Mouse (Mus musculus) neural tube, embryonic 10.5 days (tissue): ENCODE measurements at regions not wholly inside any gene's neighbourhood (a gene's known extent, or its start where the extent isn't known, plus 50 kb on each side); places are given as distances from the start of the nearest gene placed in this dataset.
"Not testable (repeated sequence)": the region's sequence is repeated elsewhere in the genome, so short reads cannot be mapped to it uniquely, and the experiment has no call there.

Experiments
- DNase-seq: peaks from one replicate; pipeline ENCODE4 v3.0.0-alpha.2; 2017; ENCODE audit warnings: low spot score; ENCODE audit errors: extremely low spot score

DNA sequence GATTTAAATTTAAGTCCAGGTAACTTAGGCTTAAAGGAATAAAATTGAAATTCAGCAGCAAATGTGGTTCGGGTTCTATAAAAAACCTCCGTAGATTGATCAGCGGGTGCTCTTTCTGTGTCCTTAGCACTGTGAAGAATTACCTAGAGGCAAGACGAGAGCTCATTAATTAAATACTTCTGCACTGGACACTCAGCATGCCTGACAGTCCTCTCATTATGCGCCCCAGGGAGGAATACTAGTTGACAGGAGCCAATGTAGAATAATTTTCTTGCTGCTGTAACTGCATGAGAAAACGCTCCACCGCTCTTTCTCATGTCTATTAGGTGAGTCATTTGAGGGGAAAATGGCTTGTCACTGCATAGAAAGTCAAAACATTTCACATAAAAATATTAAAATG is 228.1 kb downstream of the Brms1l start:
- no peak for DNase-seq

DNA sequence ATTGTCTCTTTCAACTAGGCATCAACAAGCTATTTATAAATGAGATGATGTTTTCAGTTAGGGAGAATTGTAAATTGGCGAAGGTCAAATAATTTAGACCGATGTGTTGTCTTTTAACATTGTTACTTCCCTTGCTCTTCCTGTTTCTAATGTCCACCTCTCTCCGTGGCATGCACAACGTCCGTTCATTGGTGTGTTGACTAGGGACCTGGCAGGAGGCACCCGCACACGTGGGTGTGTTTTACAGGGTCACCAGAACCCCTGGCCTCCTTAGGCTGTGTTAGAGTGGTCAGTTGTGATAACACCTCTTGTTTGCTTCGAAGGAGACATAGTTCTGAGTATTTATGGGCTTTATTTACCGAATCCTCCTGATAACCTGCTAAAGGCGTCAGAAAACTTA is 222.8 kb downstream of the Brms1l start:
- no peak for DNase-seq

DNA sequence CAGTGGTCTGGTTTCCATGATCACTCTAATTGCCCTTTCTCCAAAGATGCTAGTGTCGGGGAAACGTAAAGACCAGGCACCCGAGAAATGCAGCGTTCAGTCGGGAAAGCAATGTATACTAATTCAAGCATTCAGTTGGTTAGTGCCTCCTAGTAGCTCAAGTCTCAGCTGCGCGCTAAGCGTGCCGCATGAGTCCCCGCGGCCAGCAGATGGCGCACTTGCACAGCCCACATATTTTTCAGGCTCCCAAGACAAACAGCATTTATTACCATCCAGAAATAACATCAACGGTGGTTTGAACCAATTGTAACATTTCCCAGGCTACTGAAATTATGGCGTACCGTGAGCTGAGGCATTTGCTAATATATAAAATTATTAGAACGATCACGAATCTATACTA is 222.3 kb downstream of the Brms1l start:
- peak; percentile 89 for DNase-seq

DNA sequence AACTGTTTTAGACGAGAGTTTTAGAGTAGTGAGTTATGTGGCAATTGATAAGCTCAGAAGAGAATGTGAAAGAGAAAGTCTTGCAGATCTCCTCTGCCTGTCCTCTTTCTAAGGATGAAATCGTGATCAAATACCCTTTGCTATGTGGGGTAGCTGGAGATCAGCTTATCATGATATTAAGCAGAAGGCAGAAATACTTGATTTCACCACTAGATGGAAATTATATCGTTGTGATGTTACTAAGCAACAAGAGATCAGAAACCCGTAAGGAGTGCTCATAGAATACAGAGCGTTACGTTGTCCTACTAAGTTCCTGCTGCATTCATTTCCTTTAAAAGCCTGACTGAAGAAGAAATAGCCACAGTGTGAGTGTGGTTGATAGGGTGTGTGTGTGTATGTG is 219.3 kb downstream of the Brms1l start:
- DNase-seq: no peak

DNA sequence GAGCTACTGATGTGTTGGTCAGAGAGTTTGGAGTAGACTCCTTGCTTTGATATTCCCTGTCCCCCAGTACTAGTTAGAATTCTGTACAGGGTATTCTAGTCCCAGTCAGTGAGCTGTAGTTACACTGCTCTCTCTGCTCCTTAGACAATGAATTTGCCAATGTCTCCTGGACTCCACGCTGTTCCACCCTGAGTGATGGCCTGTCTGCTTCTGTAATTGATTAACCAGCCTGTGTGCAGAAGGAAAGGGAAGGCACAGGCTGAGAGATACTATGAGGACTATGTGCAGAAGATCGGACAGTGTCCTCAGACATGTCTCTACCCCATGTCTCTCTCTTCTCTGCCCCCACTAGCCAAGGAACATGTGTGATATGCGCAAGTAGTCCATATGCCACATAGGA is 209.9 kb downstream of the Brms1l start:
- no peak for DNase-seq

DNA sequence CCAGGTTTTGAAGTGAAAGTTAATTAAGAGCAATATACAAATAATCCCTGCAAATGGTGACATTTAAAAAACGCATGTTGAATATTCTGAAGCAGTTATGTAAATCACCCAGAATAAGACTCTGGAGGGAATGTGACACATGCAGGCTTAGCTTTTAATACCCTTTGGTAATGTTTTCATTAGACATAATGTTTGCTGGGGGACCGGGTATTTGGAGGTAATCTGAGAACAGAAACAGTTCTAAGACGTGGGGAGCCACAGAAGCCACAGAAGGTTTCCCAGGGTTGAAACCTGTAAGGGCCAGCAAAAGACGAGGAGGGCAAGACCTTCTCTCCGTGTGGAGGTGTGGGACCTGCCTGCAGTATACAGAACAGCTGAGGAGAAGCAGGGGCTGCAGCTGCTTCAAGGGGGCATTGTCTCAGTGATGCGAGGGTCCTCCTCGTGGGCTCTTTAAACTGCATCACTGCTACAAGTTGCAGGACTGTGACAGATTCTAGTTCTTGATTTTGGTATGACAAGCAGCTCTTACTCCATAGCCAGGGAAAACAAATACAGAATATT is 184.9 kb downstream of the Brms1l start:
- DNase-seq: no peak

DNA sequence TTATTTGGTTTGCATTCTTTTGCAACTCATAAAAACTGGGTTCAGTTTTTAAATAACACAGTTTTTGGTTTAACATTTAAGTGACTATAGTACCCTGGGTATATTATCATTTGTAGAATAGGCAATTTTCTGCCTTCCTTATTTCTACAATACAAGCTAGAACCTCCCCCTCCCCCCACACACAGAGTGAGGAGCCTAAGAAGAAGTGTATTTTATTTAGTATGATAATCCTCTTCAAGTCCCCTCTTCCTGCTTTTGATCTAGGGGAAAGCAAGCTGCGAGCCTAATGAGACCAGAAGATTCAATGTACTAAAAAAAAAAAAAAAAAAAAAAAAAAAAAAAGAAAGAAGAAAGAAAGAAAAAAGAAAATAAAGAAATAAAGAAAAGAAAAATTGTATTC is 184.4 kb downstream of the Brms1l start:
- DNase-seq: no peak

DNA sequence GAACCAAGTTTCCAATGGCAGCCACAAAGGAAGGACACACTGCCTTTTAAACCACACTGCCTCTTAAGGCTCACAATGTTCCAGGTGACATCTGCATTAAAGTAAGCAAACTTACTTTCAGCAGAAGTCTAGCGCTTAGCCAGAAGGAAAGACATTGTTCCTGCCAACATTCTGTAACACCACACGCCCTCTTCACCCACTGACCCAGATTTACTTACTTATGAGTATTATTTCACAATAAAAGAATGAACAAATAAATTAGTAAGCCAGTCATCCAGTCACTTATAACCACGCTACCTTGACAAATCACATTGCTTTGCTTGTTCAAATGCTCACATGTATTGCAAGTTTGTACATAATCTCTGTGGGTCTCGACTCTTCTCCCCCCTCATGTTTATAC is 173.9 kb downstream of the Brms1l start:
- DNase-seq: no peak

DNA sequence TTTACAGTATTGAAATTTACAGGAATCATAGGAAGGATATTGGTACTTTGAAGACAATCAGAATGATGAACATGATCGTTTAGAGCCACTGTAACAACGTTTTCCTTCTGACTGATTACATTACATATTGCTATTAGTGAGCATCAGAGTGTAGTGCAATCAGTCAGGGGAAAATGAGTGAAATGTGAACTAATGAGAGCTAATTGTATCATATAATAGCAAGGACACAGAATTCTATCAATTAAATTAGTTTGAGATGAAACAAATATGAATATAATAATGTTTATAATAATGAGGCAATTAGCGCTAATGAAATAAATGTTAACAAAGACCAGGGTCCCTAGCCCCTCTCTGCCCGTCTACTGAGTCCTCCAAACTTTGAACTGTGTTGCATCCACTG is 169.7 kb downstream of the Brms1l start:
- no peak for DNase-seq

DNA sequence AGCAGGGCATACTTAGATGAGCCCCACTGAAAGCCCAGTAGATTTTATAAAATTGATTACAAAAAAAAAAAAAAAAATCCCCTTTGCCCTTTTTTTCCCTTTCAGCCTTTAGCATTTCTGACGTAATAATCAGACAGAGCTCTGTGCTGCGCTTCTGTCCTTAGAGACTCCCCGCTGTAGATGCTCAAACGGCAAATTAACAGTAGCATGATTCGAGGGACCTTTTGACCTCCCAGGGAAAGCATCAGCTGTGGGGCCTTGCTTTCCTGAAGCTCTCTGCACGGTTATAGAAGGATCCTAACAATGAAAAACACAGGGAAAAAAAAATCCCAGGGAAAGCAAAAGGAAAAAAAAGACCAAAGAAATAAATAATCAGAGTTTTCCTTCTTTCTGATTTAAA is 169.2 kb downstream of the Brms1l start:
- no peak for DNase-seq

DNA sequence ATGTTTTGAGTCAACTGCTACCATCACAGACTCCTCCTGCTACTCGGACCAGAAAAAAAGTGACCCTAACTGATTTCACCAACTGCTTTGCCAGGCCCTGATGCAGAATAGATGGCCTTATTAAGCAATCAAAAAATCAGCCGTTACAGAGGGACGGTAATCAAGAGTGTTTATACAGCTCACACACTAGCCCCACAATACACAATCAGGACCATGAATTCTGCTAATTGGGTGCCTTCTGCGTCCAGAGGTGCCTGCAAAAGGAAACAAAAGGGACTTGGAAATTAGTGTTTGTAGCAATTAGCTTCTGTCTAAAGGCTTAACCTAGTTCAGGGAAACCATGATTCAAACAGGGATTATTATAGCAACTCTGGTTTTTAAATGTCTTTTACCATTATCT is 168.4 kb downstream of the Brms1l start:
- DNase-seq: no peak

DNA sequence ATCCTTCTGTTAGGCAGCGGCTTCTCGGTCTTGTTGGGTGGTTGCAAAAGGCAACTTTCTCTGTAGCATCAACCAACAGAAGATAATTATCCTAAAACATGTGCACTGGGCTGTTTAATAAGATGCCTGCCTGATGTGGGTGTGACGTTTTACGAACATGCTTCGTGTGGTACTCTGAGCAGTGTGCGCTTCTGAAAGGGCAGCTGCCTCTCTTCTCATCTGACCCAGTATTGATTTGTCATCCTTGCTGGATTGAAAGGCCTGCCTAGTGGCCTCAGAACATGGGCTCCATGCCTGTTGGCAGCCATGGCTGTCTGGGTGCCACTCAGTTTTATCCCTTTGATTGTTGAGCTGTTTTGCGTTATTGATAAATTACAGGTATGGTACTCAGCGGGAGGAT is 167.4 kb downstream of the Brms1l start:
- DNase-seq: no peak

DNA sequence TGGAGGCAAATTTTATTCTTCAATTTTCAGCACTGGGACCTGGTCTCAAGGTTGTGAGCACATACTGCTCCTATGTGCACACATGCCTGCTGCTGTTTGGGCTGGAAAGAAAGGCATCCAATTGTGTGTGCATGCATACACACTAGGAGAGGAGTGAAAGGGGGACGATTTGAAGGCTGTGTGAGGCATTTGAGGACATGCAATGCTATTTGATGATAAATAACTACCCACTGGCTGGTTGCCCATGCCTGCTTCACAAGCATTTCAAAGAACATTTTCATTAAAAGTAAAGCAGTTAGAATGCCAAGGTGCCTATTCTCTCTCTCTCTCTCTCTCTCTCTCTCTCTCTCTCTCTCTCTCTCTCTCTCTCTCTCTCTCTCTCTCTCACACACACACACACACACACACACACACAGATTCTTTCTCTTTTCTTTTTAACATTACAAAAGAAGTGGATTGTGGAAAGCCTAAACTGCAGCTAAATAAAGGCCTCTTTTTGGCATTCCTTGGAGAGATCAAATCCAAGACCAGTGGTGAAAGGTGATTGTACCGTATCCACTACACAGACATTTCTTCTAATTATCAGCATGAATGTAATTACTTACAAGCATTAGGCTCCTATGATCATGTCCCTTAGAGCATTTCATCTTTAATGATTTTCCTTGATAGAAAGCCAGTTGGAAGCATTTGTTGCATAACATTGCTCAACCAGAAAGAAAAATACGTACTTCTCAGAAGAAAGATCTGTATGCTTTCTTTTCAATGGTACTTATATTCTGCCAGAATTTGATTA is 160.7 kb downstream of the Brms1l start:
- DNase-seq: no peak

DNA sequence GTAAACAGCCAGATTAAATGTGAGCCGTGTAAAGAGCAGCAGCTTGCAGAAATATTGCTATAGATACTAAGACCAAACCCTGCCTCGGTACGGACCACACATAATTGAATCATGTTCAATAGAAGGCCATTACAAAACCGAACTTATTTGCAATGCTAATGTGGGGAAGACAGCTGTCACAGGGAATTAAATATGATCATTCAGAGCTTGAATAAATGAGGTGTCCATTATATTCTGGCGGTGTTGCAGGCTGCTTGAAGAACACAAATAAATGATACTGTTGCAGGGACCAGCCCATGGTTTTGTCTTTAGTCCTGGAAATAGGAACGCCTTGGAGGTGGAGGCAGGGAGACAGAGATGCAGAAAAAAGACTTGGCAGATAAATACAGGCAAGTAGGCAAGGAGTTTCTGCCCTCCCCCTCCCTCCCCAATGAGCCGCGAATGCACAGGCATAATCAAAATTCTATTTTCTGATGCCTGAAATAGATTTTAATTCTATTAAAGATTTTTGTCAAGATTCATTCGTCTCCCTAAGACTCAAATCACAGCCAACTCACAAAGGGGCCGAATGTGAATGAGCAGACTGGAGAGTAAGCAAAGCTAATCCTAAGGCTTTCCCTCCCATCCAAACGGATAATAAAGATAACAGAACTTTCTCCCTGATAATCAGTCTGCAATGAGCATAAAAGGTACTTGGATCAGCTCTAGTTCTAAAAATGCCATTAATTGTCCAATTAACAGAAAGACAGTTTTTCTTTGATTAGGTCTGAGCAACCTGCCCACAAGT is 147.6 kb downstream of the Brms1l start:
- DNase-seq: no peak

DNA sequence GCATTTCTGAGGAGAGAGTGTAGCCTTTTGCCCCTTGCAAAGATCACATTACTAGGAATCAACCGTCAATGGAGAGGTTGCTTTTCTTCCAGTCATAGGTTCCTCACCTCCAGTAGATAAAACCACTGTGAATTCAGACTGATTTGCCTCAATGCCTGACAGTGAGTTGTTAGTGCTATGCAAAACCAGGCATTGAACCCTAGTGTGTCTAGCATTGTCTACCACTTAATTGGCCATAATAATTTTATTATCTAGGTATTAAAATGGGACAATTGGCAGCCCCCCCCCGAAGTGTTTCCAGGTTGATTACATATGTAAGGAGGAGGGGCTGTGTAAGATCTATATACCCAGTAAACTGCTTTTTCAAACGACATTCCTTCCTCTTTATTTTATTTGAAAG is 147.0 kb downstream of the Brms1l start:
- DNase-seq: no peak

DNA sequence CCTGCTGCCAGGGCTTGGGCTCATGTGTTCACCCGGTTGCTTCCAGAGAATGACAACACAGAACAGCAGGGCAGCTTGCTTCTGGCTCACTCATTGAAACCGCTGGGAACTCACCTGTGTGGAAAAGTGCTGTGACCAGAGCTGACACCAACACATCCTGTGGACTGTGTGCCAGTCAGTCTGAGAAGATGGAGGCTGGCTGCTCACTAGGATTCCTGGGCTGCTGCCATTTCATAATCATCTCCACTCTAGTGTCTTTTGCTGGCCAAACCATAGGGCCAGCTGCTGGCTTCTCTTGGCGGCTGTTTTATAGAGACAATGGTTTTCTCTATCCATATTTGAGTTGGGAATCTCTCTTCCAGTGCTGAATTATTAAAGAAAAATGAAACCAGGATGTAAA is 138.1 kb downstream of the Brms1l start:
- DNase-seq: no peak

DNA sequence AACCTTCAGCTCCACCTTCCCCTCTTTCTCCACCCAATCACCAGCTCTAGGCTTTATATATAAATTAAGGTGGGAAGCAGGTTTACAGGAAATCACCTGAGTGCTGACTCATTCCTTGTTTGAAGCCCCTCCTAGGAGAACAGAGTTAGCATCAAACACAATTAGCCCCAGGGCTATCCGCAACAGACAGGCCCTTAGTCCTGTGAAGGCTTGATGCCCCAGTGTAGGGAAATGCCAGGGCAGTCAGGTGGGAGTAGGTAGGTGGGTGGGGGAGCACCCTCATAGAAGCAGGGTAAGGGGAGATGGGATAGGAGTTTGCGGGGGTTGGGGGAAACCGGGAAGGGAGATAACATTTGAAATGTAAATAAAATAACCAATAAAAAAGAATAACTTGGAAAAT is 123.2 kb downstream of the Brms1l start:
- not testable (repeated sequence) for DNase-seq

DNA sequence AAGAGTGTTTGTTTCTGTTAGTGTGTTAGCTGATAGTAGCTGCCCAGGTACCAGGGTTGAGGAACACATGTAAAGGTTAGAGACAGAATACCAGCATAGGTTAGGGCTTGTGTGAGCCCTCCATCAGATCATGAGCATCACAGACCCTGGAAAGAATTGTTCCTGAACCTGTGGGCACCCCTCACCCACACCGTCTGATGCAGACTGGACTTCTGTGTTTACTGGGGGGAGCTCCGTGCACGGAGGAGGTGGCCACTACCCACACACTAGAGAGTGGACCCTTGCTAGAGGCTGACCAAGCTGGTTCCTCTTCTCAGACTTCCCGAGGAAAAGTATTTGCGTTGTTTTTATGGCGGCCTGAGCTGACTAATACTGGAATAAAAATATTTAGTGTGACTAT is 104.4 kb downstream of the Brms1l start:
- DNase-seq: no peak

DNA sequence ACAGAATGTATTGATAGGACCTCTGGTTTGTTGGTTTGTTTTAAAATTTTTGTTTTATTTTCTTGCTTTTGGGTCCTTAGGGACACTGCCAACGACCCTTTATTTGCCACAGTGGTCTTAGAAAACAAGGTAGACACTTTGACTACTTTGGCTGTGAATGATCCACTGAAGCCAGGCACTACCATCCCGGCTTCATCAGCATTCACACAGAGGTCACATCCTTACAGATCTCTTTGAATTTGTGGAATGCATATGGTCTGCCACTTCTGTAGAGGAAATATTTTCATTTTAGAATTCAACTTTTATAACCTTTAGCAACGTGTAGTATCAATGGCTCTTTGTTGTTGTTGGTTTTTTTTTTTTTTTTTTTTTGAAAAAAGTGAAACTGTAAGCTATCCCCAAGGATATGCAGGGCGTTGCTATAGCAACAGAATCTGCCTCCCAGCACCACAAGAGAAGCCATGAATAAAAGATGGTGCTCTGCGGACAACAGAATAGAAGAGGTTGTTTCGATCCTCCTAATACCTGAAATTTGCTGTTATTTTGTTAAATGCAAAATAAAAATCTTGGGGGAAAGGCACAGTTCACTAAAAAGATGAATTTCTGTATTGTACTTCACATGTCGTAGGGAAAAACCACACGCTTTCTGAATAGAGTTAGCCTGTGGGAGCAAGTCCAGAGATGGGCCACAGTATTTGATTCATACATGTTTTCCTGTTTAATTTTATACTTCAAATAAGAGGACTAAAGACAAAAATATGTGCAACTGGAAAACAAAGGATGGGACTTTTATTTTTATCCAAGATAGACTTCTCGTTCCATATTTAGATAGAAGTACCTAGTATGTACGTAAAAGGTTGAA is 103.4 kb downstream of the Brms1l start:
- no peak for DNase-seq

DNA sequence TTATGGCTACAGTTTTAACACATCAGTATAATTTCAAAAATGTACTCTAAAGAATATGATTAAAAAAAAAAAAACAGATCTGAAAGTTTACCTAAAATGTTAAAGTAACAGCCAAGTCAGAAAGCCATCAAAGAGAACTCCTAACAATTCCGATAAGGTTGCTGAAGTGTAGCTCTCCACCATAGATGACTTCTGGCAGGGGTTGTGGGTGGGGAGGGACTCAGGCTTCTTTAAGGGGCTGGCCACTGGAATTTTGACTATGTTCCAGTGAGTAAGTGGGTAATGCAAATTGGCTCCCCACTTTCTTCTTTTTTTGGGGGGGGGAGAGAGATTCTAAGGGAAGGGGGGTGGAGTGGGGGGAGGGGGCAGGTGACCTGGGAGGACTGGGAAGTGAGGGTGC is 98.0 kb downstream of the Brms1l start:
- DNase-seq: no peak

DNA sequence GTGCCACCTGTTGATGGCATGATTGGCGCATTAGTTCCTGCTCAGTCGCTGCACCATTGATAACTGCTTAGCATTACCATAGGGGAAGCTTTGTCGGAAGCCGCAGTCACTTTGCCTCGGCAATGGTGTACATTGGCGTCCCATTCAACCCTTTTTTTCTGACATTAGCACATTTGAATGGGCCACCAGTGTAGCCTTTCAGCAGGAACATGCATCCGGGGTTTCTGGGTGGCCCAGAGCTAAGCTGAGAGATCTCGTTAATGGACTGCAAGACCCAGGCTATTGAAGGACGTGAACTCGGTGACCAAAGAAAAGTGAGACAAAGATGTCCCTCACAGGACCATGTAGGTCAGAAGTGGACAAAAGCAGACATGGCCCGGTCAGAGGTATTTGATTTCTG is 97.3 kb downstream of the Brms1l start:
- peak; percentile 25 for DNase-seq

DNA sequence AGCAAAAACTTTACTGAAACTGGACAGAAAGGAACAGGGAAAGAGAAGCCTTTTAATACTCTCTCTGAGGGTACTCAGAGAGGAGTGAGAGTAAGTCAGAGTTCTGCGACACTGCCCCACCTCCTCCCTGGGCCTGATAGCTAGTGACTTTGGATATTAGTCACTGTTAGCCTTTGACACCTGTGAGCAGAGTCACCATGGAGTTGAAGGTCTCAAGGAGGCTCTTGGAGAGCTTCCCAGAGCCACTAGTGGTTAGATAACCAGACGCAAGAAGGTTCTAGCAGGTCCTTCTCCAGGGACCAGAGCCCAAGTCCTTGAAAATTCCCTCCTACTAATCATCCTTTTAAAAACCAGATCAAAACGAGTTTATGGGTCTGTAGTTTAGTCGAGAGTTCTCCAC is 94.3 kb downstream of the Brms1l start:
- DNase-seq: no peak
